8 mouse cellular contexts compared by ENCODE assay signal in the genomic region with DNA sequence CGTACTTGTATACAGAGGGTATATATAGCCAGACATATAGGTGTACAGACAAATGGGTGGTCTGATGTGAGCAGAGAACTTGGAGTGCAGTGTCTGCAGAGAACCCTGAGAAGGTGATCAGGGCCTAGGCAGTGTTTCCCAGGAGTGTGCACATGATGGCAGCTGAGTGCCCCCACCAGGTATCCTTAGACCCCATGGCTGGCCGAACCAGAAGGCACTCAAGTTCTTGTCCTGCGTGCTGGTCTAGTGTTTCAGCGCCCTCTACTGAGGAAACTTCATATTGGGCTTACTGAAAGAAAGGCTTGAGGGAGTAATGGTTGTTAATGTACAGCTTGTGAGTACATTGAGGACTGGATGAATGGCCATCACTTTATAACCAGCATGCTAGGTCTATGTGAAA. TPM values are rescaled to one million over a fixed set of nuclear protein-coding genes. Genes with fewer than 3 reads are reported as not detected.
A peak's percentile ranks its signal among the peaks of the same experiment; 100 is the strongest.
DNase-seq lines count a peak whose midpoint lies in the region; ATAC-seq and TF ChIP-seq lines count a peak whose summit lies in the region.

No protein-coding gene starts in this region.

- intact Hi-C loops in left cerebral cortex, postnatal 25 days (cut with DNase I), result loop anchor here (5.0 kb wide), 1 partner anchor 84 kb away; no protein-coding TSS in a partner anchor

- no peak overlapping the region for H3K4me2 ChIP-seq in embryonic facial prominence, embryonic 14.5 days (ENCODE audit: low read depth, low read length)

- no peak overlapping the region for H3K9ac ChIP-seq in embryonic facial prominence, embryonic 14.5 days (ENCODE audit: low read depth, low read length)

- H3K27ac ChIP-seq in testis, adult 2 months (ENCODE audit: control insufficient read depth, insufficient read depth, low read depth, low read length), result no peak overlapping the region
- H3K27ac ChIP-seq in embryonic facial prominence, embryonic 14.5 days (replicated peaks; ENCODE audit: low read depth, low read length), result no peak overlapping the region

- TF ChIP-seq POLR2A in testis, adult 2 months (IDR thresholded peaks at IDR 0.05; ENCODE audit: control insufficient read depth, low read depth, low read length), result no peak

- H3K36me3 ChIP-seq in testis, adult 2 months (ENCODE audit: control insufficient read depth, insufficient read depth, low read length), result no peaks in the 10 kb centered on the region
- peaks cover 12% of the 10 kb centered on the region for H3K36me3 ChIP-seq in embryonic facial prominence, embryonic 14.5 days (ENCODE audit: control insufficient read depth, insufficient read depth, low read length)

- no peaks in the 10 kb centered on the region for H3K9me3 ChIP-seq in embryonic facial prominence, embryonic 14.5 days (ENCODE audit: control insufficient read depth, low read length)

- H3K27me3 ChIP-seq in testis, adult 2 months (ENCODE audit: control insufficient read depth, insufficient read depth, low read length), result no peaks in the 10 kb centered on the region
- H3K27me3 ChIP-seq in embryonic facial prominence, embryonic 14.5 days (replicated peaks; ENCODE audit: control insufficient read depth, insufficient read depth, low read length), result no peaks in the 10 kb centered on the region

- no peaks in the 10 kb centered on the region for H3K4me1 ChIP-seq in testis, adult 2 months (ENCODE audit: control insufficient read depth, insufficient read depth, low read length)
- H3K4me1 ChIP-seq in embryonic facial prominence, embryonic 14.5 days (ENCODE audit: control insufficient read depth, insufficient read depth, low read length), result no peaks in the 10 kb centered on the region

- no peak overlapping the region for H3K4me3 ChIP-seq in testis, adult 2 months (ENCODE audit: control insufficient read depth, low read depth, low read length)
- H3K4me3 ChIP-seq in embryonic facial prominence, embryonic 14.5 days (ENCODE audit: low read depth, low read length), result no peak overlapping the region

- peak; percentile 44; the same call in 1 of the 2 replicates for TF ChIP-seq CTCF in testis, adult 2 months (IDR thresholded peaks at IDR 0.05; ENCODE audit: control insufficient read depth, insufficient read depth, insufficient replicate concordance, low read depth, low read length)

- no peak for DNase-seq in frontal cortex, postnatal 25 days (ENCODE audit: low spot score in 2 of 2)
- no peak for DNase-seq in testis, postnatal 14 days (ENCODE audit: low spot score)
- peak; percentile 63 for DNase-seq in embryonic facial prominence, embryonic 14.5 days (ENCODE audit: low spot score)
- DNase-seq in left cerebral cortex, postnatal 25 days (ENCODE audit: low spot score in 2 of 2), result peak; percentile 53 to 70
- no peak for DNase-seq in ovary, postnatal 10 days (ENCODE audit: low spot score)

- WGBS in embryonic facial prominence, embryonic 14.5 days, result 24% methylated on average over 4 of the region's 4 CpGs

- ATAC-seq in frontal cortex, adult (ENCODE audit: low TSS enrichment), result peak; percentile 73; the same call in 1 of the 2 replicates
- ATAC-seq in embryonic facial prominence, embryonic 14.5 days (ENCODE audit: low read depth), result peak; percentile 53; the same call in 1 of the 2 replicates
- peak; percentile 59; the same call in 1 of the 2 replicates for ATAC-seq in monocyte, adult 5-6 weeks (replicated peaks; ENCODE audit: insufficient number of reproducible peaks, low FRiP score, low TSS enrichment, poor library complexity, severe bottlenecking)

RNA-seq across cellular contexts. Expression of gene Pced1a, which starts 8.7 kb away (rescaled TPM):
- polyA plus RNA-seq in testis, adult 2 months (2012; rRNA removed), result 46.3 and 48.0 TPM in 2 replicates
- polyA plus RNA-seq in embryonic facial prominence, embryonic 14.5 days (2014; fragmentation: Nextera tagmentation; extraction: Ambion mirVana), result 12.2 and 12.3 TPM in 2 replicates
- total RNA-seq in left cerebral cortex, postnatal 25 days (2021), result 10 to 100 TPM; 20.2 to 23.1 TPM
- total RNA-seq in monocyte, adult 5-6 weeks (2017), result 20.8 to 40.3 TPM (median 22.5 TPM) in 3 replicates

RNA-seq across cellular contexts. Expression of gene Vps16, which starts 9.0 kb away (rescaled TPM):
- 45.6 and 55.8 TPM in 2 replicates for polyA plus RNA-seq in testis, adult 2 months (2012; rRNA removed)
- 51.6 and 66.0 TPM in 2 replicates for polyA plus RNA-seq in embryonic facial prominence, embryonic 14.5 days (2014; fragmentation: Nextera tagmentation; extraction: Ambion mirVana)
- total RNA-seq in left cerebral cortex, postnatal 25 days (2021), result 10 to 100 TPM; 83.5 to 88.3 TPM
- 199 to 267 TPM (median 223 TPM) in 3 replicates for total RNA-seq in monocyte, adult 5-6 weeks (2017)

RNA-seq across cellular contexts. Expression of gene Ptpra, which starts 16.9 kb away (rescaled TPM):
- 11.0 and 11.6 TPM in 2 replicates for polyA plus RNA-seq in testis, adult 2 months (2012; rRNA removed)
- 111 and 115 TPM in 2 replicates for polyA plus RNA-seq in embryonic facial prominence, embryonic 14.5 days (2014; fragmentation: Nextera tagmentation; extraction: Ambion mirVana)
- total RNA-seq in left cerebral cortex, postnatal 25 days (2021), result 100 to 1,000 TPM; 234 to 252 TPM
- total RNA-seq in monocyte, adult 5-6 weeks (2017), result 103 to 177 TPM (median 151 TPM) in 3 replicates

RNA-seq across cellular contexts. Expression of gene Tmem239, which starts 26.9 kb away (rescaled TPM):
- polyA plus RNA-seq in testis, adult 2 months (2012; rRNA removed), result 251 and 255 TPM in 2 replicates
- polyA plus RNA-seq in embryonic facial prominence, embryonic 14.5 days (2014; fragmentation: Nextera tagmentation; extraction: Ambion mirVana), result not detected in 2 replicates
- not detected for total RNA-seq in left cerebral cortex, postnatal 25 days (2021)
- total RNA-seq in monocyte, adult 5-6 weeks (2017), result not detected in 3 replicates

RNA-seq across cellular contexts. Expression of gene 1700020A23Rik, which starts 28.1 kb away (rescaled TPM):
- polyA plus RNA-seq in testis, adult 2 months (2012; rRNA removed), result 316 and 321 TPM in 2 replicates
- polyA plus RNA-seq in embryonic facial prominence, embryonic 14.5 days (2014; fragmentation: Nextera tagmentation; extraction: Ambion mirVana), result not detected in 2 replicates
- total RNA-seq in left cerebral cortex, postnatal 25 days (2021), result not detected
- total RNA-seq in monocyte, adult 5-6 weeks (2017), result not detected in 3 replicates

Comparison
In these comparisons a context has a peak if more than half of its experiments do, and no peak if none do; other contexts are left out.
1. DNase-seq: peak in embryonic facial prominence, embryonic 14.5 days (single experiment) and left cerebral cortex, postnatal 25 days (2 of 2); none in frontal cortex, postnatal 25 days (0 of 2), testis, postnatal 14 days (single experiment) and ovary, postnatal 10 days (single experiment).
2. Peak in every context shown above with its lines, with median percentiles within 50 percentile points of each other: ATAC-seq.